In the genomic region with DNA sequence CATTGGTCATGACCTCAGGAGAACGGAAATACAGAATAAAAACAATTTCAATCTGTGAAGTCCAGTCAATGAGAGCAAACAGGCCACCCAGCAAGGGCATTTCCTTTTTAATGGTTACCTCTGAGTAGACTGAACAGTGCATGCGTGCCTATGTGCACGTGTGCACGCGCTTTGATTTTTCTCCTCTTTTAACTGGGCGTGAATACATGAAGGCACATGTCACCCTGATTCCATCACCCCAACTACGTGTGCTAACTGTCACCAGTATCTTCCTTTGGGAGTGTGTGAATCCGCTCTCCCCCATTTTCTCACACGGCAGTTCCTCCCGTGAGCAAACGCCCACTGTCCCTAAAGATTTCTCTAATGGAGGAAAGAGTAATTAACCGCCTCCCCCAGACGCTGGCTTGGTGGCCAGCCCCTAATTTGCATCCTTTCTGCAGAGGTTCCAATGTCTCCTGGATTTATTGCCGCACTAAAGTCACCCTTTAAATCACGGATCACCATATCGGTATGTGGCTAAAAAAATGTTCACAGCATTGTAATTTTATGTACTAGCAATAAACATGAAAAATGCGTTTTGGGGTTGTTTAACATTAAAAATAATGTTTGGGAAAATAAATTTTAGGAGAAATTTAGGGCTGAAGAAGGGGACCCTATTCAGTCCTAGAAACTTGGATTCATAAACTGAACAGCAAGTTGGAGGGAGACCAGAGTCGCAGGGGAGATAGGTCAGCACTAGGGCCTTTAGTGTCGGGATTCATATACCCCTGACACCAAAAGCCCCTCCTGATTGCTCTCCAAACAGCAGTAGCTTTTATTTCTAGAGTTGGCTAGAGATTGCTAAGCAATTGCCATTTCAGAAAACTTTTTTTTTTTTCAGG, we compare ENCODE assay signal across 21 mouse cellular contexts.
DNase-seq lines count a peak whose midpoint lies in the region; ATAC-seq lines count a peak whose summit lies in the region.
"Had no signal": no experiment of that assay in that cellular context is flagged by ENCODE, and none has a peak within 500 bp of the region (broad histone marks: within the 10 kb centered on the region; RNA-seq: fewer than 3 reads in every experiment).

No protein-coding gene starts in this region.

- H3K27me3 ChIP-seq in kidney, embryonic 14.5 days (ENCODE audit: control insufficient read depth, insufficient read depth, low read length): no peaks in the 10 kb centered on the region
- no peaks in the 10 kb centered on the region for H3K27me3 ChIP-seq in neural tube, embryonic 11.5 days (ENCODE audit: control insufficient read depth, insufficient read depth, low read length)
- H3K27me3 ChIP-seq in neural tube, embryonic 13.5 days: no peaks in the 10 kb centered on the region
- H3K27me3 ChIP-seq: embryonic facial prominence, embryonic 15.5 days; forebrain, embryonic 15.5 days; intestine, embryonic 15.5 days had no signal

- no peak overlapping the region for H3K9ac ChIP-seq in kidney, embryonic 14.5 days (ENCODE audit: low read depth, low read length)
- no peak overlapping the region for H3K9ac ChIP-seq in neural tube, embryonic 11.5 days (ENCODE audit: low read length)
- H3K9ac ChIP-seq in neural tube, embryonic 13.5 days: no peak overlapping the region; the same call in 1 of the 2 replicates
- H3K9ac ChIP-seq: embryonic facial prominence, embryonic 15.5 days; forebrain, embryonic 15.5 days; intestine, embryonic 15.5 days had no signal

- no peak for DNase-seq in kidney, adult 9 months
- no peak for DNase-seq in neural tube, embryonic 11.5 days (ENCODE audit: low spot score)
- DNase-seq in neural tube, embryonic 10.5 days (ENCODE audit: extremely low spot score, low spot score): no peak
- DNase-seq in cerebellum, adult 18-20 months: no peak
- no peak for DNase-seq in thymus, postnatal 4 days
- DNase-seq: adrenal gland, postnatal 25 days; cerebellum, adult 9-10 months; right cerebral cortex, postnatal 14 days; thymus, adult 2 months had no signal

- 18% methylated on average over 19 of the region's 19 CpGs for WGBS in kidney, embryonic 14.5 days
- WGBS in neural tube, embryonic 11.5 days: 33% methylated on average over 19 of the region's 19 CpGs
- 19% methylated on average over 19 of the region's 19 CpGs for WGBS in neural tube, embryonic 13.5 days

- H3K4me2 ChIP-seq in kidney, embryonic 14.5 days (replicated peaks; ENCODE audit: low read depth, low read length): peak overlapping the region; percentile 23
- H3K4me2 ChIP-seq in neural tube, embryonic 11.5 days (ENCODE audit: low read depth): no peak overlapping the region
- peak overlapping the region; percentile 36 for H3K4me2 ChIP-seq in neural tube, embryonic 13.5 days
- H3K4me2 ChIP-seq: embryonic facial prominence, embryonic 15.5 days; forebrain, embryonic 15.5 days; intestine, embryonic 15.5 days had no signal

- ATAC-seq in kidney, embryonic 14.5 days (ENCODE audit: low FRiP score, low TSS enrichment): peak; percentile 89
- peak; percentile 63; the same call in 1 of the 2 replicates for ATAC-seq in neural tube, embryonic 11.5 days (ENCODE audit: insufficient read depth, low FRiP score, low TSS enrichment)
- peak; percentile 75 for ATAC-seq in neural tube, embryonic 13.5 days (ENCODE audit: low read depth)
- ATAC-seq: CD4-positive, CD25-positive, alpha-beta regulatory T cell, adult 4 months; forebrain, embryonic 15.5 days; hindbrain, embryonic 16.5 days; intestine, embryonic 15.5 days had no signal

- no peaks in the 10 kb centered on the region for H3K9me3 ChIP-seq in kidney, embryonic 14.5 days (ENCODE audit: control insufficient read depth, low read length)
- no peaks in the 10 kb centered on the region for H3K9me3 ChIP-seq in neural tube, embryonic 11.5 days (ENCODE audit: control insufficient read depth, low read length)
- no peaks in the 10 kb centered on the region for H3K9me3 ChIP-seq in neural tube, embryonic 13.5 days
- H3K9me3 ChIP-seq: embryonic facial prominence, embryonic 15.5 days; forebrain, embryonic 15.5 days; heart, embryonic 10.5 days; intestine, embryonic 15.5 days; midbrain, embryonic 10.5 days had no signal

- peak overlapping the region; percentile 25; the same call in 1 of the 2 replicates for H3K27ac ChIP-seq in kidney, embryonic 14.5 days (ENCODE audit: low read depth, low read length)
- H3K27ac ChIP-seq in neural tube, embryonic 11.5 days (ENCODE audit: low read depth, low read length): peak overlapping the region; percentile 21; the same call in 1 of the 2 replicates
- H3K27ac ChIP-seq in neural tube, embryonic 13.5 days (replicated peaks): peak overlapping the region; percentile 54
- H3K27ac ChIP-seq: embryonic facial prominence, embryonic 15.5 days; forebrain, embryonic 15.5 days; heart, embryonic 10.5 days; intestine, embryonic 15.5 days; layer of hippocampus, adult 2 months; macrophage; midbrain, embryonic 10.5 days; stomach, postnatal 0 days had no signal

- no peak overlapping the region for H3K4me3 ChIP-seq in kidney, embryonic 14.5 days (ENCODE audit: low read length)
- H3K4me3 ChIP-seq in neural tube, embryonic 11.5 days (ENCODE audit: low read depth, low read length): no peak overlapping the region
- H3K4me3 ChIP-seq in neural tube, embryonic 13.5 days: no peak overlapping the region
- H3K4me3 ChIP-seq: embryonic facial prominence, embryonic 15.5 days; forebrain, embryonic 15.5 days; heart, embryonic 10.5 days; intestine, embryonic 15.5 days; layer of hippocampus, adult 2 months; midbrain, embryonic 10.5 days had no signal

- H3K36me3 ChIP-seq in kidney, embryonic 14.5 days (ENCODE audit: control insufficient read depth, insufficient read depth, low read length): no peaks in the 10 kb centered on the region
- H3K36me3 ChIP-seq in neural tube, embryonic 11.5 days (ENCODE audit: control insufficient read depth, insufficient read depth, low read length): no peaks in the 10 kb centered on the region
- H3K36me3 ChIP-seq in neural tube, embryonic 13.5 days: no peaks in the 10 kb centered on the region
- H3K36me3 ChIP-seq: embryonic facial prominence, embryonic 15.5 days; forebrain, embryonic 15.5 days; heart, embryonic 10.5 days; intestine, embryonic 15.5 days; midbrain, embryonic 10.5 days had no signal

- H3K4me1 ChIP-seq in kidney, embryonic 14.5 days (ENCODE audit: control insufficient read depth, insufficient read depth, low read length): peaks cover 9% of the 10 kb centered on the region; the same call in 1 of the 2 replicates
- peaks cover 9% of the 10 kb centered on the region; the same call in 1 of the 2 replicates for H3K4me1 ChIP-seq in neural tube, embryonic 11.5 days (ENCODE audit: control insufficient read depth, insufficient read depth, low read length)
- peaks cover 27% of the 10 kb centered on the region for H3K4me1 ChIP-seq in neural tube, embryonic 13.5 days (replicated peaks)
- H3K4me1 ChIP-seq: embryonic facial prominence, embryonic 15.5 days; heart, embryonic 10.5 days; intestine, embryonic 15.5 days had no signal
